In the genomic region with DNA sequence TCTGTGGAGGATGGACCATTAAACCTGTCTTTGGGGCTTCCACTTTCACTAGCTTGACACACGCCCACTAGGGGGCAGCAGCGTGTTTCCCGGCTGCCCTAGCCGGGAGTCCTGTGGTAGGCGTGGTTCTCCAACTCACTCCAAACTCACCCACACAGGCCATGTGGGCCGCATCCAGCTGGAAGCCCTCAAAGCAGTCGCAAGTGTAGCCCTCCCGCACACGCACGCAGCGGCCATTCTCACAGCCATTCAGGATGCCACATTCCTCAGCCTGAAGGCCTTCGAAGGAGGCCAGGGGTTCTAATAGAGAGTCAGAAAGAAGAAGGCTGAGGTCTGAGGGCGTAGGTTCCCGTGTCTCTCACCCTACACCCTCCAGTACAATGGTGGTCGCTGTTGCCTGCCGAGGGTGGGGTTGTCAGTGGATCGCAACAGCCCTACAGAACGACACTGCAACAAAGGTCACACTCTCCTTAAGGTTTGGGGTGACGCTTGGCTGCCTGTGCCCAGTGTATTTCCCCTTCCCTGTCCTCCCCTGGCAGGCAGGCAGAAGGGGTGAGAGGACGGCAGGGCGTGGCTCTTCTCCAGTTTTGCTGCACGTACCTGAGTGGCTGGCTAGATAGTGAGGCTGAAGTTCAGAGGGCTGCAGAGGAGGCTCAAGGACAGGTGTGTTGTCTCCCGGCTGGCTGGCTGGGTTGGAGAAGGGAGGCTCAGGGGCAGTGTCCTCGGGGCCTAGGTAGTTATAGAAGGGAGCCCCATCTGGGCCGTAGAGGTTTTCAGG, we compare ENCODE assay signal across 8 mouse cellular contexts. TPM values are rescaled to one million over a fixed set of nuclear protein-coding genes. Genes with fewer than 3 reads are reported as not detected.
DNase-seq lines count a peak whose midpoint lies in the region; ATAC-seq and TF ChIP-seq lines count a peak whose summit lies in the region.

No protein-coding gene starts in this region.

- no peak for TF ChIP-seq POLR2A in thymus, adult 2 months (IDR thresholded peaks at IDR 0.05; ENCODE audit: control insufficient read depth, extremely low read depth, insufficient read depth, low read length, poor library complexity)

- peak; percentile 94 for DNase-seq in MN1 (ENCODE audit: low spot score)
- peak; percentile 91 for DNase-seq in cerebellum, adult 8-10 months
- peak; percentile 86 for DNase-seq in hindbrain, embryonic 10.5 days (ENCODE audit: low spot score)
- DNase-seq in layer of hippocampus, adult 9-10 months (ENCODE audit: low spot score) = peak; percentile 59
- DNase-seq in ovary, adult 18-20 months (ENCODE audit: low spot score) = peak; percentile 82
- DNase-seq in thymus, adult 2 months = peak; percentile 82

- no peak overlapping the region for H3K9ac ChIP-seq in lung, embryonic 15.5 days

- H3K27me3 ChIP-seq in hindbrain, embryonic 10.5 days (ENCODE audit: insufficient read depth, poor library complexity, severe bottlenecking) = 0 out of 2 replicates have a peak, but pooled peaks cover 3% of the 10 kb centered on the region
- 0 out of 2 replicates have a peak, but pooled peaks cover 3% of the 10 kb centered on the region for H3K27me3 ChIP-seq in lung, embryonic 15.5 days
- H3K27me3 ChIP-seq in thymus, adult 2 months (ENCODE audit: control insufficient read depth, insufficient read depth, low read length) = no peaks in the 10 kb centered on the region

- H3K9me3 ChIP-seq in hindbrain, embryonic 10.5 days = no peaks in the 10 kb centered on the region
- no peaks in the 10 kb centered on the region for H3K9me3 ChIP-seq in lung, embryonic 15.5 days

- H3K4me1 ChIP-seq in hindbrain, embryonic 10.5 days (replicated peaks) = peaks cover 12% of the 10 kb centered on the region
- H3K4me1 ChIP-seq in lung, embryonic 15.5 days = peaks cover 26% of the 10 kb centered on the region
- peaks cover 4% of the 10 kb centered on the region; the same call in 1 of the 2 replicates for H3K4me1 ChIP-seq in thymus, adult 2 months (replicated peaks; ENCODE audit: control insufficient read depth, insufficient read depth, low read length)

- peak; percentile 92 for ATAC-seq in frontal cortex, adult (ENCODE audit: low TSS enrichment)
- peak; percentile 90 for ATAC-seq in lung, embryonic 15.5 days (ENCODE audit: borderline replicate concordance, extremely low read depth, low FRiP score, low TSS enrichment)

- H3K27ac ChIP-seq in hindbrain, embryonic 10.5 days = 0 out of 2 replicates have a peak overlapping the region, but pooled peaks have one; percentile 50
- H3K27ac ChIP-seq in lung, embryonic 15.5 days = no peak overlapping the region
- H3K27ac ChIP-seq in thymus, adult 2 months (ENCODE audit: control insufficient read depth, insufficient read depth, low read length) = no peak overlapping the region

- 36% methylated on average over 25 of the region's 25 CpGs for WGBS in hindbrain, embryonic 10.5 days
- 21% methylated on average over 25 of the region's 25 CpGs for WGBS in lung, embryonic 15.5 days
- WGBS in thymus, adult 2 months = 34% methylated on average over 25 of the region's 25 CpGs

- peak overlapping the region; percentile 34 for H3K4me2 ChIP-seq in lung, embryonic 15.5 days

- no peaks in the 10 kb centered on the region for H3K36me3 ChIP-seq in hindbrain, embryonic 10.5 days
- no peaks in the 10 kb centered on the region for H3K36me3 ChIP-seq in lung, embryonic 15.5 days
- no peaks in the 10 kb centered on the region for H3K36me3 ChIP-seq in thymus, adult 2 months (ENCODE audit: control insufficient read depth, insufficient read depth, low read length)

- peak; percentile 91 for TF ChIP-seq CTCF in thymus, adult 2 months (IDR thresholded peaks at IDR 0.05; ENCODE audit: borderline replicate concordance, control insufficient read depth, extremely low read depth, insufficient read depth, low read length, poor library complexity)

- no peak overlapping the region; the same call in 1 of the 2 replicates for H3K4me3 ChIP-seq in hindbrain, embryonic 10.5 days
- no peak overlapping the region for H3K4me3 ChIP-seq in lung, embryonic 15.5 days
- no peak overlapping the region for H3K4me3 ChIP-seq in thymus, adult 2 months (ENCODE audit: control insufficient read depth, insufficient read depth, low read length)

RNA-seq across cellular contexts. Expression of gene Isca2, which starts 11.7 kb away (rescaled TPM):
- 160 and 181 TPM in 2 replicates for polyA plus RNA-seq in hindbrain, embryonic 10.5 days (2016; fragmentation: Nextera tagmentation; extraction: Ambion mirVana)
- polyA plus RNA-seq in lung, embryonic 15.5 days (2015; fragmentation: Nextera tagmentation; extraction: Ambion mirVana) = 130 and 136 TPM in 2 replicates
- 60.6 and 64.2 TPM in 2 replicates for polyA plus RNA-seq in thymus, adult 2 months (2012; rRNA removed)

RNA-seq across cellular contexts. Expression of gene Npc2, which starts 11.8 kb away (rescaled TPM):
- polyA plus RNA-seq in hindbrain, embryonic 10.5 days (2016; fragmentation: Nextera tagmentation; extraction: Ambion mirVana) = 77.2 and 89.0 TPM in 2 replicates
- polyA plus RNA-seq in lung, embryonic 15.5 days (2015; fragmentation: Nextera tagmentation; extraction: Ambion mirVana) = 150 and 162 TPM in 2 replicates
- 249 and 256 TPM in 2 replicates for polyA plus RNA-seq in thymus, adult 2 months (2012; rRNA removed)
